Mouse (Mus musculus): ENCODE results near the gene Nfix.

Nfix gene

GRCm38 (mm10) chr8:84768343-84769095, 31.6 kb downstream of the Nfix start:
- in situ Hi-C loops (cut with MseI, MboI), result no loop called here

- in situ Hi-C loops (cut with MseI, MboI), result no loop called here
Observed at GRCm38 (mm10) chr8:84767221-84767620, 32.9 kb downstream of the Nfix start.

GRCm38 (mm10) chr8:84766422-84766821, 33.7 kb downstream of the Nfix start:
- in situ Hi-C loops (cut with MseI, MboI), result no loop called here

- in situ Hi-C loops (cut with MseI, MboI), result no loop called here
Observed at GRCm38 (mm10) chr8:84765629-84766028, 34.5 kb downstream of the Nfix start.

GRCm38 (mm10) chr8:84764870-84765495, 35.2 kb downstream of the Nfix start:
- in situ Hi-C loops (cut with MseI, MboI), result loop anchor here in 1 of 2 experiments (5.0 kb wide), 1 partner anchor 47 kb away; no protein-coding TSS in a partner anchor

- in situ Hi-C loops (cut with MseI, MboI), result loop anchor here in 1 of 2 experiments (5.0 kb wide), 1 partner anchor 48 kb away; no protein-coding TSS in a partner anchor
Observed at GRCm38 (mm10) chr8:84764100-84764499, 36.0 kb downstream of the Nfix start.

GRCm38 (mm10) chr8:84760901-84761300, 39.2 kb downstream of the Nfix start:
- in situ Hi-C loops (cut with MseI, MboI), result loop anchor here in 1 of 2 experiments (5.0 kb wide), 1 partner anchor 51 kb away; no protein-coding TSS in a partner anchor

GRCm38 (mm10) chr8:84760405-84760805, 39.7 kb downstream of the Nfix start:
- in situ Hi-C loops (cut with MseI, MboI), result loop anchor here in 1 of 2 experiments (5.0 kb wide), 1 partner anchor 52 kb away; no protein-coding TSS in a partner anchor

- in situ Hi-C loops (cut with MseI, MboI), result loop anchor here in 1 of 2 experiments (5.0 kb wide), 1 partner anchor 53 kb away; no protein-coding TSS in a partner anchor
Observed at GRCm38 (mm10) chr8:84759718-84760117, 40.4 kb downstream of the Nfix start.

GRCm38 (mm10) chr8:84759126-84759525, 41.0 kb downstream of the Nfix start:
- in situ Hi-C loops (cut with MseI, MboI), result no loop called here

- in situ Hi-C loops (cut with MseI, MboI), result no loop called here
Observed at GRCm38 (mm10) chr8:84758308-84758707, 41.8 kb downstream of the Nfix start.

GRCm38 (mm10) chr8:84757501-84757900, 42.6 kb downstream of the Nfix start:
- in situ Hi-C loops (cut with MseI, MboI), result no loop called here

- in situ Hi-C loops (cut with MseI, MboI), result no loop called here
Observed at GRCm38 (mm10) chr8:84752734-84753582, 47.2 kb downstream of the Nfix start.

- in situ Hi-C loops (cut with MseI, MboI), result no loop called here
Observed at GRCm38 (mm10) chr8:84749519-84749918, 50.6 kb downstream of the Nfix start.

GRCm38 (mm10) chr8:84745032-84745925, 54.9 kb downstream of the Nfix start:
- in situ Hi-C loops (cut with MseI, MboI), result no loop called here

GRCm38 (mm10) chr8:84743517-84744420, 56.4 kb downstream of the Nfix start:
- in situ Hi-C loops (cut with MseI, MboI), result no loop called here

GRCm38 (mm10) chr8:84743054-84743415, 57.1 kb downstream of the Nfix start:
- in situ Hi-C loops (cut with MseI, MboI), result no loop called here

- in situ Hi-C loops (cut with MseI, MboI), result no loop called here
Observed at GRCm38 (mm10) chr8:84742171-84743053, 57.7 kb downstream of the Nfix start.

Data from mouse trophoblast stem cell (cell line).